Mouse (Mus musculus) kidney, adult 2 months (tissue): ENCODE results near the gene Polr2h. TPM values are rescaled to one million over a fixed set of nuclear protein-coding genes. Genes with fewer than 3 reads are reported as not detected.
A peak's percentile ranks its signal among the peaks of the same experiment; 100 is the strongest.

Experiments used
- DNase-seq: peaks from one replicate; pipeline ENCODE4 v3.0.0; 2021
- H3K27ac ChIP-seq: fragments of 200-500 bp; 2 replicates; pipeline ENCODE4 v1.5.1; 2012; ENCODE audit warnings: low read depth, low read length, control low read depth, inconsistent platforms; ENCODE audit not compliant: insufficient read depth
- H3K27me3 ChIP-seq: fragments of 200-500 bp; replicated peaks from 2 replicates; pipeline ENCODE4 v1.6.1; 2012; ENCODE audit warnings: mild to moderate bottlenecking, moderate library complexity, low read length, inconsistent platforms; ENCODE audit not compliant: control insufficient read depth, insufficient read depth
- H3K36me3 ChIP-seq: fragments of 200-500 bp; 2 replicates; pipeline ENCODE4 v1.6.1; 2012; ENCODE audit warnings: mild to moderate bottlenecking, moderate library complexity, low read length, inconsistent platforms; ENCODE audit not compliant: control insufficient read depth, insufficient read depth
- H3K4me1 ChIP-seq: fragments of 200-500 bp; 2 replicates; pipeline ENCODE4 v1.6.1; 2011; ENCODE audit warnings: low read length; ENCODE audit not compliant: control insufficient read depth, insufficient read depth
- H3K4me3 ChIP-seq: fragments of 200-500 bp; 2 replicates; pipeline ENCODE4 v1.5.1; 2011; ENCODE audit warnings: mild to moderate bottlenecking, low read depth, low read length, control low read depth; ENCODE audit not compliant: insufficient read depth
- CTCF ChIP-seq: fragments of 200-500 bp; conservative IDR thresholded peaks from 2 replicates; pipeline ENCODE4 v1.5.1; 2011; ENCODE audit warnings: low read depth, mild to moderate bottlenecking, control low read depth, low read length, moderate library complexity, mixed read lengths; ENCODE audit not compliant: insufficient read depth, insufficient read length
- POLR2A ChIP-seq: fragments of 200-500 bp; IDR thresholded peaks from one replicate; pipeline ENCODE4 v1.6.1; 2011; ENCODE audit warnings: low read depth, low read length, control low read depth
- WGBS: fragments of 180-500 bp; shearing (Covaris S2); methylation state at CpG from one replicate; pipeline ENCODE4 v1.1.7; 2018; 5-methylcytosine and 5-hydroxymethylcytosine counted together
- polyA plus RNA-seq: library from polyadenylated mRNA; depleted of rRNA; stranded (reverse); fragments of >200 nt; gene quantifications from 2 replicates; pipeline ENCODE4 v1.2.3, GENCODE M21; 2012

The Polr2h gene
- polyA plus RNA-seq, 1 experiment: 22.4 TPM

DNA sequence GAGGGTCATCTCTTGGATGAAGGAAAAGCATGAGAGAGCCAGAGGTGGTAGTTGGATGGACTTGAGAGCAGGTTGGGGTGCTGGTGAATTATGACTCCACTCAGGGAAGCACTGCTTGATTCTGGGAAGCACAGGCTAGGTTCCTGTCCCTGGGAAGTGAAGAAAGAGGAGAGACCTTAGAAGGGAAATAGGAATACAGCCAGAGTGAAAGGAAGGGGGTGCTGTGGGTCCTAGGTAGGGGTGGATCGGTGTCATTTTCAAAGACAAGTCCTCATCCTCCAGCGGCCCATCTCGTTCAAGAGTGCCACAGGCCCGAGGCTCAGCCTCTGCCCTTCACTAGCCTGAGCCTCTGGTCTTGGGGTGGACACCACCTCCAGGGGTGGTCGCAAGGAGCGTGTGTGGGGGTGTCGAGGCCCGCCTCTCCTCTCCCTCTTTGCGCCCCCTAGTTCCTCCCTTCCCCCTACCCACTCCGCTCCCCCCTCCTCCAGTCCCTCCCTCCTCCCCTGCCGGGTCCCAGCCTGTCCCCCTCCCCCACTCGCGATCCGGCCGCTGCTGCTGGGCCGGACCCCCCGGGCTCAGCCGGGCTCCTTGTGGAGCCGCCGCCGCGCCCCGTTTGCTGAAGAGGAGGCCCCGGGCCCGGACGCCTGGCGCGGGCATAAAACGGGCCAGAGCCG, 14.9 kb downstream of the Polr2h start:
- WGBS: 3% methylated on average over 30 of the region's 30 CpGs
- no peaks in the 10 kb centered on the region for H3K36me3 ChIP-seq
- no peak for DNase-seq
- H3K4me3 ChIP-seq: peak overlapping the region; percentile 58
- H3K27me3 ChIP-seq: no peaks in the 10 kb centered on the region
- TF ChIP-seq CTCF (no peak), POLR2A (no peak)
- no peak overlapping the region for H3K27ac ChIP-seq
- no peaks in the 10 kb centered on the region; the same call in 1 of the 2 replicates for H3K4me1 ChIP-seq

DNA sequence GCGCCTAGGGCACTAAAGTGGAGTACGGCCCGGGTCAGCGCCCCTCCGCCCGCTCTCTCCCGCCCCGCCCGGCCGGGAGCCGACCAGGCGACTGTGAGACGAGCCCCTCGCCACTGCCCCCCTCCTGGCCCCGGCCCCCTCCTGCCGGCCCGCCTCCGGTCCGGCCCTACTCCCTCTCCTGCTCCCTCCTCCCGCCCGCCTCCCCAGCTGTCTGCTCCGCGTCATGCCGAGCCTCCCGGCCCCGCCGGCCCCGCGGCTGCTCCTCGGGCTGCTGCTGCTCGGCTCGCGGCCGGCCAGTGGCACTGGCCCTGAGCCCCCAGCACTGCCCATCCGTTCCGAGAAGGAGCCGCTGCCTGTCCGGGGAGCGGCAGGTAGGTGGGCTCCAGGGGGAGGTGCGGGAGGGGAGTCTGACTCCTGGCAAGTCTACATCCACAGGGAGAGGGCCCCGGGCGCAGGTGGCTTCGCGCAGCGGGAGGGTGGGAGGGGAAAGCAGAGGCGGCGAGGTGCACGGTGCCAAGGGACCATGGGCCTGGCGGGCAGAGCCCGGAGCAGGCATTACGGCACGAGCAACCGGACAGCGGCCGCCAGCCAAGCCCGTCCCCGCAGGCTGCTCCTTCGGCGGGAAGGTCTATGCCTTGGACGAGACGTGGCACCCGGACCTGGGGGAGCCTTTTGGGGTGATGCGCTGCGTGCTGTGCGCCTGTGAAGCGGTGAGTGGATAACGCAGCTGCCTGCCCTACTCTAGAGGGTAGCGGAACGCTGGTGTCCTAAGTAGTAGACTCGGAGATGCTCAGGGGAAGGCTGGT, 15.7 kb downstream of the Polr2h start, which contains the start of gene Chrd:
Gene Chrd, plus strand, starts transcription at position 203 of the 806 bp plus-strand sequence.
- under 1% methylated on average over 62 of the region's 70 CpGs for WGBS
- TF ChIP-seq POLR2A (no peak), CTCF (no peak)
- peak within 1 kb of the TSS; percentile 58 for H3K4me3 ChIP-seq
- H3K27me3 ChIP-seq: no peaks in the 10 kb centered on the region
- H3K4me1 ChIP-seq: no peaks in the 10 kb centered on the region; the same call in 1 of the 2 replicates
- no peaks in the 10 kb centered on the region for H3K36me3 ChIP-seq
- no peak within 1 kb of the TSS for H3K27ac ChIP-seq
- peak; percentile 69 for DNase-seq

DNA sequence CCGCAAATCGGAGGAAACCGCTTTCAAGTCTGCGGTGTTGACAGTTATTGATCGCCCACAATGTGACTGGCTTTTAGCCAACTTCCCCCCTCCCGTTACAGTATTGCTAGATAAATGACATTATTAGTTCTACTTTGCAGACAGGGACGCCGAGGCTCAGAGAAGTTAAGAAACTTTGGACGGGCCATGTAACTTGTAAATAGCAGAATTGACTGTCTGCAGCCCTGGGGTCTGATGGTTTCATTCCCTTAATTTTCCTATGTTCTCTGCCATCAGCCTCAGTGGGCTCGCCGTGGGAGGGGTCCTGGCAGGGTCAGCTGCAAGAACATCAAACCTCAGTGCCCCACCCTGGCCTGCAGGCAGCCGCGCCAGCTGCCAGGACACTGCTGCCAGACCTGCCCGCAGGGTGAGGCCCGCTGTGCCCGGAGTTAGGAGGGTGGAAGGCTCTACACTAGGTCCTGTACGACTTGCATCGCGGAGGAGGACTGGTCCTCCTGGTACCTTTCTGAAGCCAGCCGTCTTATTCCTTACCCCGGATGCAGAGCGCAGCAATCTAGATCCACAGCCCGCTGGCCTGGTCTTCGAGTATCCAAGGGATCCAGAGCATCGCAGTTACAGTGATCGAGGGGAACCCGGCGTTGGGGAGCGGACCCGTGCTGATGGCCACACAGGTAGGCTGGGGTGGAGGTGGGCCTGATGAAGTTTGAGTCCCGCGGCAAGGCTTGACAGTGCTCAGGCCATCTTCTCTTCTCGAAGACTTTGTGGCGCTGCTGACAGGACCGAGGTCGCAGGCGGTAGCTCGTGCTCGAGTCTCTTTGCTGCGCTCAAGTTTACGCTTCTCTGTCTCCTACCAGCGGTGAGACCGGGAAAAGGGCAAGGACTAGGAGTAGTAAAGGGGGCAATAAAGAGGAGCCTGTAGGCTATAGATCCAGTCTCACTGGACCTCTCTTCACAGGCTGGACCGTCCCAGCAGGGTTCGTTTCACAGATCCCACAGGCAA, 16.6 kb downstream of the Polr2h start, which contains the start of gene Thpo:
Gene Thpo, minus strand, starts transcription at position 781 of the 1,000 bp plus-strand sequence.
- Histone ChIP-seq H3K4me3 (peak within 1 kb of the TSS; percentile 58), H3K4me1 (no peaks in the 10 kb centered on the region; the same call in 1 of the 2 replicates), H3K27ac (no peak within 1 kb of the TSS), H3K36me3 (no peaks in the 10 kb centered on the region), H3K27me3 (no peaks in the 10 kb centered on the region)
- no peak for DNase-seq
- TF ChIP-seq CTCF (no peak), POLR2A (no peak)
- 13% methylated on average over 45 of the region's 45 CpGs for WGBS

- Histone ChIP-seq H3K27me3 (no peaks in the 10 kb centered on the region), H3K27ac (no peak overlapping the region), H3K4me3 (no peak overlapping the region), H3K36me3 (no peaks in the 10 kb centered on the region), H3K4me1 (no peaks in the 10 kb centered on the region; the same call in 1 of the 2 replicates)
- TF ChIP-seq POLR2A: no peak
- TF ChIP-seq CTCF: no peak
- DNase-seq: no peak
- WGBS: 81% methylated on average over 5 of the region's 5 CpGs
Measured at GRCm38 (mm10) chr16:20735651-20736050, 18.2 kb downstream of the Polr2h start.

GRCm38 (mm10) chr16:20736168-20736567, 18.7 kb downstream of the Polr2h start:
- no peaks in the 10 kb centered on the region for H3K27me3 ChIP-seq
- WGBS: 88% methylated on average over 7 of the region's 7 CpGs
- H3K27ac ChIP-seq: no peak overlapping the region
- TF ChIP-seq POLR2A: no peak
- no peak for TF ChIP-seq CTCF
- H3K36me3 ChIP-seq: no peaks in the 10 kb centered on the region
- no peaks in the 10 kb centered on the region; the same call in 1 of the 2 replicates for H3K4me1 ChIP-seq
- H3K4me3 ChIP-seq: no peak overlapping the region
- DNase-seq: no peak

GRCm38 (mm10) chr16:20736823-20737222, 19.4 kb downstream of the Polr2h start:
- Histone ChIP-seq H3K27me3 (no peaks in the 10 kb centered on the region), H3K27ac (no peak overlapping the region), H3K4me1 (no peaks in the 10 kb centered on the region; the same call in 1 of the 2 replicates), H3K36me3 (no peaks in the 10 kb centered on the region), H3K4me3 (no peak overlapping the region)
- TF ChIP-seq POLR2A (no peak), CTCF (no peak)
- no peak for DNase-seq
- 92% methylated on average over 5 of the region's 5 CpGs for WGBS
